Mouse (Mus musculus) heart, adult 2 months (tissue): ENCODE results near the gene Gpr155.

Experiments used
- CTCF ChIP-seq: fragments of 200-600 bp; IDR thresholded peaks from 2 replicates; pipeline ENCODE4 v1.8.1; 2022; ENCODE audit warnings: antibody characterized with exemption, mild to moderate bottlenecking, moderate library complexity
- EP300 ChIP-seq: fragments of 200-500 bp; IDR thresholded peaks from 2 replicates; pipeline ENCODE4 v1.6.1; 2011; ENCODE audit warnings: low read depth, low read length, control low read depth; ENCODE audit not compliant: insufficient read depth
- POLR2A ChIP-seq: fragments of 200-500 bp; IDR thresholded peaks from 2 replicates; pipeline ENCODE4 v1.6.1; 2011; ENCODE audit warnings: mild to moderate bottlenecking, low read depth, low read length, control low read depth; ENCODE audit not compliant: insufficient read depth

DNA sequence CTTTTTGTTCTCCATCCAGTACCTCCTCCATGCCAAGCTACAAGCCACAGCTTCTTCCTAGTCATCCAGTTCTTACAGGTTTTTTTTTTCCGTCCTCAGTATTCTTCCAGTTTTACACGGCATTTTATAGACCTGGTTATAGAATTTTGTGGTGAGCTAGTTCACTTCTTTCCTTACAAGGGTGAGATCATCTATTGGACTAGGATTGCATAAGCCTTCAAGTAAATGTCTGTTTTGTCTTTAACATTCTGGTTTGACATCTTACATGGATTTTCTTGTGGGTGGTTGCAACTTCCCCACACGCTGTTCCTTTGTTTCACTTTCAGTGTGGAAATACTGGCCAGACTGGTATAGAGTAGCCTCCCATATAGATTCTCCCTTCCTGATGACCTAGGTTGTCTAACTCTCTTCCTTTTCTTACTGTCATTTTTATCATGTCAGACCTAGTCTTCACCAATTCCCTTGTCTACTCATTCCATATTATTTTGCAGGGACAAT is 10.5 kb upstream of the Gpr155 start:
- TF ChIP-seq POLR2A (no peak), CTCF (no peak), EP300 (no peak)
